Mouse (Mus musculus) macrophage (primary cell): Measurements from ENCODE around the gene Fam222b. TPM values are rescaled to one million over a fixed set of nuclear protein-coding genes. Genes with fewer than 3 reads are reported as not detected.
"Not testable (repeated sequence)": the region's sequence is repeated elsewhere in the genome, so short reads cannot be mapped to it uniquely, and the experiment has no call there.

Experiments used
- H3K27ac ChIP-seq: fragments of 350-480 bp; formaldehyde crosslinking; 2 replicates; pipeline ENCODE4 v1.9.0; 2021
- H3K36me3 ChIP-seq: fragments of 350-480 bp; formaldehyde crosslinking; 2 replicates; pipeline ENCODE4 v1.9.0; 2021; ENCODE audit errors: inconsistent target
- H3K4me3 ChIP-seq: fragments of 350-480 bp; formaldehyde crosslinking; 2 replicates; pipeline ENCODE4 v1.9.0; 2021; ENCODE audit errors: inconsistent target
- H3K79me2 ChIP-seq: fragments of 350-480 bp; formaldehyde crosslinking; 2 replicates; pipeline ENCODE4 v1.9.0; 2021; ENCODE audit errors: inconsistent target
- WGBS: methylation state at CpG from one replicate; pipeline ENCODE4 v1.1.7; 2026; ENCODE audit warnings: inconsistent platforms; ENCODE audit not compliant: missing documents; 5-methylcytosine and 5-hydroxymethylcytosine counted together
- polyA plus RNA-seq: library from polyadenylated mRNA; stranded (reverse); fragments of 250-400 nt; gene quantifications from 3 replicates; pipeline ENCODE4 v1.2.4, GENCODE M21; 2018; ENCODE audit warnings: inconsistent platforms

Gene Fam222b
- polyA plus RNA-seq, 1 experiment from 2014 or later, result 14.6 TPM

DNA sequence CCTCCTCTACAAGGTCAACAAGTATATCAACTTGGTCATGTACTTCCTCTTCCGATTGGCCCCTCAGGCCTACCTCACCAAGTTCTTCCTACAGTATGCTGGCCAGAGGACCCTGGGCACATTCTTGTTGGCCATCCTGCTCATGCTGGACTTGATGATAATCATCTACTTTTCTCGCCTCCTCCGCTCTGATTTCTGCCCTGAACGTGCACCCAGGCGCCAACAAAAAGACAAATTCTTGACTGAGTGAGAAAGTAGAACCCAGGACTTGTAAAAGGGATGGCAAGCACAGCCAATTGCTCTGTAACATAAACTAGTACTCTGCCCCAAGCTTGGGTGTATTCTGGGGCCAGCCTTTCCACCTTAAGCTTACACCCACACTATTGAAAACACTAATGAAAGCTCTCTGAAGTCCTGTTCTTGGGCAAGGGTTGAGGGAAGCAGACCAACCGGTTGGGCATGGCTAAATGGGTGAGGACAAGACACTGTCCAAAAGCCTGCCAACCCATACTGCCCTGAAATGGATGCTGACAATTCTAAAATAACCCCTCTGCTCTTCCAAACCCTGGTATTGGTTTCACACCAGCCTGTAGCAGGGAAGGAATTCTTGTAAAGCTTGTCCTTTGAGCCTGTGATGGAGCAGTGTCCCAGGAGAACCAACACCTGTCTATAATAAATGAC is 85.8 kb downstream of the Fam222b start:
- H3K4me3 ChIP-seq, result no peak overlapping the region
- H3K36me3 ChIP-seq, result peaks cover 11% of the 10 kb centered on the region; the same call in 1 of the 2 replicates
- H3K79me2 ChIP-seq, result peaks cover 23% of the 10 kb centered on the region
- WGBS, result 82% methylated on average over 6 of the region's 6 CpGs
- no peak overlapping the region for H3K27ac ChIP-seq

DNA sequence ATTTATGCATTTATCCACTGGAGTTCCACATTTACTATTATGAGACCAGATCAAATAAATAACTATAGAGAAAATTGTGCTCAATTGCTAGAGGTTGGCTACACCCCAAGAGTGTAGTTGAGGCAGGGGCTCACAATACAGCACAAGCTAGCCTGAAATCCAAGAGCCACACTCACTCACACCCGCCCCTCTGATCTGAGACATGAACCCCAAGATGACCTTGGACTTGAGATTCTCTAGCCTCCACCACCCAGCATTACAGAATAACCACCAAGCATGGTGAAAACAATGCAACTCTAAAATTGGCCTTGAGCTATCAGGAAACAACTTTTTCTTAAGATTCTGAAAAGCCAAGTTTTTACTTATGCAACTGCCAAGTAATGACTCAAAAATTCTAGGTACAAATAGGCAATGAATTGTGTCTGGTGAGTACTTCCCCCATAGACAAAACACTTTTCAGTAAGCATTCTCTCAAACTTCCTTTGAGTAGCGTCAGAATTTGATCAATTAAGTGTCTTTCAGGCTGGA is 87.4 kb downstream of the Fam222b start:
- Histone ChIP-seq H3K79me2 (peaks cover 23% of the 10 kb centered on the region), H3K36me3 (peaks cover 11% of the 10 kb centered on the region; the same call in 1 of the 2 replicates), H3K27ac (0 out of 2 replicates have a peak overlapping the region, but pooled peaks have one; percentile 53), H3K4me3 (peak overlapping the region; percentile 78)
- 67% methylated on average over 2 of the region's 2 CpGs for WGBS

DNA sequence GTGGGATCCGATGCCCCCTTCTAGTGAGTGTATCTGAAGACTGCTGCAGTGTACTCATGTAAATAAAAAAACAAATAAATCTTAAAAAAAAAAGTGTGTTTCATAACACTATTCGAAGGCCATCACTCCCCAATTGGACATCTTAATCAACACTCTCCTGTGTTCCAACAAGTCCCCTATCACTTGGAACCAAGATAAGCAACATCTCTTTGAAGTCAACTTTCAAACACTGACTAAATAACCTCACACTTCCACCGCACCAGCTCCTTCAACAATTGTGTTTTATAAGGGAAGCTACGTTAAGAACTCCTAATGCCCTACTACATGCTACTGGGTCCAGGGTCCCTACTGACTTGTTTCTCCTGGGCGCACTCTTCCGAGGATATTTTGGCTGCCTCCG is 88.0 kb downstream of the Fam222b start:
- Histone ChIP-seq H3K27ac (peak overlapping the region; percentile 53; the same call in 1 of the 2 replicates), H3K79me2 (peaks cover 23% of the 10 kb centered on the region), H3K36me3 (peaks cover 11% of the 10 kb centered on the region; the same call in 1 of the 2 replicates), H3K4me3 (peak overlapping the region; percentile 78)
- 9% methylated on average over 6 of the region's 7 CpGs for WGBS

DNA sequence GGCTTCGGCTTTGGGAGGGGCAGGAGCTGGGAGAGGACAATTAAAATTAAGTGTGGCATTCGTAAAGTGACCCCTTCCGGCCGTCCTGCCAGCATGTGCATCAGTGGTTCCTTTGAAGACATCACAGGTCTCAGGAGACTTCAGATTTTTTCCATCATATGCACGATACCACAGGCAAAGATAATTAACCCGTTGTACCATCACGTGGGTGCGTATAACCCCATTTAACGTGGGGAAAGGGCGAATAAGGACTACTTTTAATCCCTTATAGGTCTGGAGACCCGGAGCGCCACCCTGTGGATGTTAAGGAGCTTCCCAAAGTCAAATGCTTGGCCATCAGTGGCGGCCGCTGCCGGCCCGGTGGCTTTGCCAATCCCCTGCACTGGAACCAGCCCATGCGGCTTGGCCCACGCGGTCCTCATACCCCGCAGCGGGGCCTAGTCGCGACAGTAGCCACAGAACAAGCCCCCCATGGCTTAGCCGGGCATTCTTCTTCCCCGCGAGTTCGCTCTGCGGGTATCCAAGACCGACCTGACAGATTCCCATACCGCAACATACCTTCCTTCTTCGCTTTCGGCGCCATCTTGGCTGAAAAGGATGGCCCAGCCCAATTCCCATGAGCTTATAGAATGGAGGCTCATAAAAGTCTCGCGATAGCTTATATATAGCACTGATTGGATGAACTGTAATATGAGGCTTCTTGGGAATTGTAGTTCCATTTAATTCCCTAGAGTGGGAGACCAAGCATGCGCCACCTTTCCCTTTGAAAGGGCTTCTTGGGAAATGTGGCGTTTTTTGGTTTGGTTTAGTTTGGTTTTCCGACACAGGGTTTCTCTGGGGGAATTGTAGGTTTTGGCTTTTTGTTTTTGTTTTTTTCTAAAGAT is 88.7 kb downstream of the Fam222b start, which contains the start of gene Rpl23a:
Gene Rpl23a (minus strand): TSS at position 624 of the 884 bp plus-strand sequence.
- Histone ChIP-seq H3K4me3 (peak within 1 kb of the TSS; percentile 78), H3K27ac (peak within 1 kb of the TSS; percentile 53), H3K79me2 (peaks cover 23% of the 10 kb centered on the region), H3K36me3 (peaks cover 11% of the 10 kb centered on the region; the same call in 1 of the 2 replicates)
- WGBS, result under 1% methylated on average over 38 of the region's 38 CpGs

DNA sequence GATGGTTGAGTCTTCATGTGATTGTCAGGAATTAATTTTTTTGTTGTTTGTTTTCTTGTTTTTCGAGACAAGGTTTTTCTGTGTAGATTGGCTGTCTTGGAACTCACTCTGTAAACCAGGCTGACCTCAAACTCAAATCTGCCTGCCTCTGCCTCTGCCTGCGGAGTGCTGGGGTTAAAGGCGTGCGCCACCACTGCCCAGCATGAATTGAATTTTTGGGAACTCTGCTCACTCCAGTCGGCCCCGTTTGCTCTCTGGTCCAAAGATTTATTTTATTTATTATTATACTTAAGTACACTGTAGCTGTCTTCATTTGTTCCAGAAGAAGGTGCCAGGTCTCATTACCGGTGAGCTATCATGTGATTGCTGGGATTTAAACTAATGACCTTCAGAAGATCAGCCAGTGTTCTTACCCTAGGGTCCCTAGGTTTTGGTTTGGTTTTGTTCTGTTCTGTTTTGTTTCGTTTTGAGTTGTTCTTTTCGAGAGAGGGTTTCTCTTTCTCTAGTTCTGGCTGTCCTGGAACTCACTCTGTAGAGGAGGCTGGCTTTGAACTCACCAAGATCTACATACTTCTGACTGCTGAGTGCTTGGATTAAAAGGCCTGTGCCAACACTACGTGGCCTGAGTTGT is 89.5 kb downstream of the Fam222b start:
- WGBS, result 60% methylated on average over 7 of the region's 10 CpGs
- no peak overlapping the region for H3K27ac ChIP-seq
- peak overlapping the region; percentile 78; the same call in 1 of the 2 replicates for H3K4me3 ChIP-seq

DNA sequence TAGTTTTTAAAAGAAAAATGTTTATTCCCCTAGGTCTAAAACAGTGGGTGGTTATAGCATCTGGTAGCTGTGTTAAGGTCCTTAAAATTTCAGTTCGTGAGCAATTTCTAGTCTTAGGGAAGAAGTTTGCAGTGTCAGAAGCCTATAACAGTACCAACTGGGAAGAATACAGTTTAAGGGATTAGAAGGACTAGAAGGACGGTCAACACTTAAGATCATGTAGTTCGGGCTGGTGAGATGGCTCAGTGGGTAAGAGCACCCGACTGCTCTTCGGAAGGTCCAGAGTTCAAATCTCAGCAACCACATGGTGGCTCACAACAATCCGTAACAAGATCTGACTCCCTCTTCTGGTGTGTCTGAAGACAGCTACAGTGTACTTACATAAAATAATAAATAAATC is 90.2 kb downstream of the Fam222b start:
- Histone ChIP-seq H3K36me3 (peaks cover 11% of the 10 kb centered on the region; the same call in 1 of the 2 replicates), H3K79me2 (peaks cover 23% of the 10 kb centered on the region)
- 97% methylated on average over 6 of the region's 6 CpGs for WGBS

More for the DNA sequence above, 89.5 kb downstream of the Fam222b start:
- H3K79me2 ChIP-seq, result peaks cover 23% of the 10 kb centered on the region
- H3K36me3 ChIP-seq, result peaks cover 11% of the 10 kb centered on the region; the same call in 1 of the 2 replicates

DNA sequence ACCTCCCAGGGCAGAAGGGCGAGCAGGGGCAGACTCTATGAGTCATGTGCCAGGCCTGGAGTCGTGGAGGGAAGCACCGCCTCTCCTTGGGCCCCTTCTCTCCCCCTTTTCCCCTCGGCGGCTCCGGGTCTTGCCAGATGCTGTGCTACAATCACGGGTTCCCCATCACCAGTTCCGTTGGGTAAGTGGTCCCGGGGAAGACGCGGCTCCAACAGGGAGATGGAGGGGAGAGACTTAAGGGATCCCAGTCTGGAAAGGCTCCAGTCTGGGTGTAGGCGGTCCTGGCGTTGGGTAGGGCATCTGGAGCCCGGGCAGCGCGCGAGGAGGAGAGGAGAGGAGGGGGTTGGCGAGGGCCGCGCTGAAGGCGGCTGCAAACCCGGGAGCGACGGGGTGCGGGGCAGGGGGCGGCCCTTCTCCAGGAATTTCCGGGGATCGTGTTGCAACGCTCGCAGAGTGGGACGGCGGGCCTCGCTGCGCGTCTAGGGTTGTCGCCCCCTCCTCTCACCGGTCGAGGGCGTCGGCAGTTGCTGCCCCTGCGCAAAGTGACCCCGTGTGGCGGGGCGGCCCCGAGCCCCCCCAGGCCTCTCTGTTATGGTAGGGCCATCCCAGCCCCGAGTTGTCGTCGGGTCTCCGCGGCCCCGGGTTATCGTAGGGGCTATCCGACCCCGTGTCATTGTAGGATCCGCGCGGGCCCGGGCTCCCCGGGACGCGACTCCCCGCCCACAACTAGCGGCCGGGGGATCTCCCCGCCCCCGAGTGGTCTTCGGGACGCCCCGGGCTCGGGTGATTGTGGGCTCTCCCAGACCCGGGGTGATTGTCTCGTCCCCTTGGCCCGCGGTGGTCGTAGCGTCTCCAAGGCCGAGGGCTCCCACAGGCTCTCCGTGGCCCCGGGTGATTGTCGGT is 94.1 kb downstream of the Fam222b start, which contains the start of gene Rab34:
Gene Rab34 (plus strand): TSS at position 100 of the 903 bp plus-strand sequence.
- Histone ChIP-seq H3K79me2 (no peaks in the 10 kb centered on the region), H3K4me3 (peak within 1 kb of the TSS; percentile 30), H3K36me3 (no peaks in the 10 kb centered on the region), H3K27ac (no peak within 1 kb of the TSS)
- WGBS, result 2% methylated on average over 79 of the region's 80 CpGs

More for the DNA sequence above, 90.2 kb downstream of the Fam222b start:
- H3K27ac ChIP-seq, H3K4me3 ChIP-seq: not testable (repeated sequence)

DNA sequence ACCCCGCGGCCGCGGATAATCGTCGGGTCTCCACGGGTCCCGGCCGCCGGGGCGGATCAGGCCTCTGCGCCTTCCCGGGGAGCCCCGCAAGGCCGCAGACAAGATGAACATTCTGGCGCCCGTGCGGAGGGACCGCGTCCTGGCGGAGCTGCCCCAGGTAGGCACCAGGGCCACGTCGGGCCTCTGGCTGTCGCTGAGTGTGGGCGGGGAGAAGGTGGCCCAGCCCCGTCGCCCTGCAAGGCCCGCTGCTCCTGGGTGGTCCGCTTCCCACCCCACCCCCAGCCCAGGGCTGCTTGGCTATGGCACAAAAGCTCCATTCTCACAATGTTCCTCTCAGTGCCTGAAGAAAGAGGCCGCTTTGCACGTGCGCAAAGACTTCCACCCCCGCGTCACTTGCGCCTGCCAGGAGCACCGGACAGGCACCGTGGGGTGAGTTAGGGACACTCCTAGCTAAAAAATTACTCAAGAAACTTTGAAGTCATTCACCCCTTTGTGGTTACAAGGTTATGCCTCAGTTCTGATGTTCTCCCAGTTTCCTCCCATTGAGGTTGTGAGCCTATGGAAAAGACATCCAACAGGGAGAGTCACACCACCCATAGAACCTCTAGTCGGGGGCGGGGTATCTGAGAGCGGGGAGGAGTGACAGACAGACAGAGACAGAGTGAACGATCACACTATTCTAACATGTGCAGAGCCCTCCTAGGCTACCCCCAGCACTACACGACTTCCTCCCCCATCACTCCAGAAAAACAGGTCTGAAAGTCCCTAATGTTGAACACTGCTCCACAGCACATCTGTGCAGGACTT is 95.0 kb downstream of the Fam222b start:
- 8% methylated on average over 36 of the region's 42 CpGs for WGBS
- no peaks in the 10 kb centered on the region for H3K79me2 ChIP-seq
- H3K4me3 ChIP-seq, result no peak overlapping the region
- no peaks in the 10 kb centered on the region for H3K36me3 ChIP-seq
- H3K27ac ChIP-seq, result no peak overlapping the region

DNA sequence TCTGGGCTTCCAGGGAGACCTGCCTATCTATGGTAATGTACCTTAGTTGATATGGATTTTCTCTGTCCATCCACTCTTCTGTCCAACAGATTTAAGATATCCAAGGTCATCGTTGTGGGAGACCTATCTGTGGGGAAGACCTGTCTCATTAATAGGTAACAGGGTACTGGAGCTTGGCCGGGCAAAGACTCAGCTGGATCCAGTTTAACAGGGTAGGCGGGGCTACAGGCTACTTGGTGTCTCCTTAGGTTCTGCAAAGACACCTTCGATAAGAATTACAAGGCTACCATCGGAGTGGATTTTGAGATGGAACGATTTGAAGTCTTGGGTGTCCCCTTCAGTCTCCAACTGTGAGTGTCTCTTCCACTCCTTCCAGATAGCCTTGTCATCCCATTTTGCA is 95.6 kb downstream of the Fam222b start:
- Histone ChIP-seq H3K4me3 (no peak overlapping the region), H3K79me2 (no peaks in the 10 kb centered on the region), H3K27ac (no peak overlapping the region), H3K36me3 (no peaks in the 10 kb centered on the region)
- 89% methylated on average over 6 of the region's 6 CpGs for WGBS

DNA sequence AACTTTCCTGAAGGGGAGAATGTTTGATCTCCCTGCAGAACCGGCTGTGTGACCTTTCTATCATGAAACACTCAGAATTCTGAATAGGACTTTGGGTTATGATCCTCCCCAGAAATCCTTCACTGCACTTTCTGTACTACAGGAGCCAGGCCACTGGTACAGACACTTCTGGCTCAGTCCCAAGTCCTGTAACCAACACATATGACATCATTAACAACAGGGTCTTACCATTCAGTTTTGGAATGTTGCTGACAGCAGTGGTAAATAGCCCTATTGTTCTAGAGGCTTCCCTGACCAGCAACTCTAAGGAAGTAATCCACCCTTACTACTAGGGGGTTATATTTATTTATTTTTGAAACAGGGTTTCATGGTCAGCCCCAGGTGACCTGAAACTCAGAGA is 98.7 kb downstream of the Fam222b start, which contains the start of gene Proca1:
Gene Proca1 (plus strand): TSS at position 280 of the 400 bp plus-strand sequence.
- Histone ChIP-seq H3K4me3 (no peak within 1 kb of the TSS), H3K79me2 (no peaks in the 10 kb centered on the region), H3K36me3 (no peaks in the 10 kb centered on the region), H3K27ac (no peak within 1 kb of the TSS)
- 91% methylated on average over 1 of the region's 1 CpGs for WGBS

DNA sequence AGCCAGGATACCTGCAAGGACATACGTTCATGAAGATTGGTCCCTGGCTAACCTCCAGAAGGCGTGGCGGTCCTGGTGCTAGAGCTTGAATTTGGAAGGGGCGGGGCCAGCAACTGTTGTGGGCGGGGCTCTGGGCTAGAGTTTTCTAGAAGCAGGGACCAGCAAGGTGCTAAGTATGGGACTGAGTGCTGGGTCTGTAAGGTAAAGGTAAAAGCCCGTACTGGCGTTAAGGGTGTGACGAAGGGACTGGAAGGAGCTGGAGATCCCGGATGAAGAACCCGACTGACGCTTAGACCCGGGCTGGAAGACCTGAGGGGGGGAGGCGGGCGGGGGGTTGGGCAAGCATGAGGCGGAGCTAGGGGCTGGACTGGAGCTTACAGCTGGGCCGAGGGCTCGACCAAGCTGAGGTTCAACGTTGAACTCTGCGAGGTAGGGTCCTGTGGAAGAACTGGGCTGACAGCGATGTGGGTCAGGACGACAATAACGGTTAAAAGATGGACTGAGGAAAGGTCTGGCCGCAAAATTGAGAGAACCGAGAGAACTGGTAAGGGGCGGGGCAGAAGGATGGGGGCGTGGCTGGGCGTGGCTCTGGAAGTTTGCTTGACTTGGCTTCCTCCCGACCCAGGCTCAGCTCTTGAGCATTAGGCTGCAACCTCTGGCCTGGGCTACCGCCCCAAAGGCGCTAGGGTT is 100.1 kb downstream of the Fam222b start:
- 10% methylated on average over 27 of the region's 30 CpGs for WGBS
- peak overlapping the region; percentile 33 for H3K4me3 ChIP-seq
- H3K36me3 ChIP-seq, result no peaks in the 10 kb centered on the region
- H3K27ac ChIP-seq, result no peak overlapping the region
- no peaks in the 10 kb centered on the region for H3K79me2 ChIP-seq

DNA sequence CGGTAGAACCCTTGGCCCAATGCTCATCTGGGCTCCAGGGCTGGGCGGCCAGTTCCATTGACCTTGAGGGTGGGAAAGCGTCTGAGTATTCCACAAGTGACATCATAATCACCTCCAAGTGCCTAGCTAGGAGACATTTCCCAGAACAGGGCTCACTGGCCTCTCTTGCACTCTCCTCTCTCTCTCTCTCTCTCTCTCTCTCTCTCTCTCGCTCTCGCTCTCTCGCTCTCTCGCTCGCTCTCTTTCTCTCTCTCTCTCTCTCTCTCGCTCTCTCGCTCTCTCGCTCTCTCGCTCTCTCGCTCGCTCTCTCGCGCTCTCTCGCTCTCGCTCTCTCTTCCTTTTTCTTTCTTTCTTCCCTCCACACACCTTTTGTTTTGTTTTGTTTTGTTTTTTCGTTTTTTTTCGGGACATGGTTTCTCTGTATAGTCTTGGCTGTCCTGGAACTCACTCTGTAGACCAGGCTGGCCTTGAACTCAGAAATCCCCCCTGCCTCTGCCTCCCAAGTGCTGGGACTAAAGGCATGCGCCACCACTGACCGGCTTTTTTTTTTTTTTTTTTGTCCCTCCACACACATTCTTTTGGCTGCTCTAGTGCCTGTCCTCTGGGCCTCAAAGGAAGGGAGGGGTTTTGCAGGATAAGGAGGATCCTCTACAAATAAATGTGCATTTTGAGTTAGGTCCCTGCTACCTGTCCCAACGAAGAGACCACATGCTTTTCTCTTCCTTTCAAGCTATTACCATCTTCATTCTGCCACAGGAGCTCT is 100.8 kb downstream of the Fam222b start:
- Histone ChIP-seq H3K27ac (no peak overlapping the region), H3K79me2 (no peaks in the 10 kb centered on the region), H3K36me3 (no peaks in the 10 kb centered on the region), H3K4me3 (peak overlapping the region; percentile 33)
- 77% methylated on average over 12 of the region's 23 CpGs for WGBS
